Mouse (Mus musculus): ENCODE data around the gene Zbtb48.
"Not testable (repeated sequence)": the region's sequence is repeated elsewhere in the genome, so short reads cannot be mapped to it uniquely, and the experiment has no call there.

Zbtb48 gene

GRCm38 (mm10) chr4:152027524-152027923, at the start of gene Zbtb48:
TSS of gene Zbtb48 (minus strand) at chr4:152027671.
- peak; percentile 98 for DNase-seq (ENCODE audit: low spot score)

- no peak for DNase-seq (ENCODE audit: low spot score)
These were observed 49.7 kb upstream of the Zbtb48 start for GRCm38 (mm10) chr4:152077191-152077590.

GRCm38 (mm10) chr4:152074548-152074947, 47.1 kb upstream of the Zbtb48 start:
- DNase-seq (ENCODE audit: low spot score): no peak

GRCm38 (mm10) chr4:152073715-152074114, 46.2 kb upstream of the Zbtb48 start:
- no peak for DNase-seq (ENCODE audit: low spot score)

- DNase-seq (ENCODE audit: low spot score): no peak
These were observed 45.2 kb upstream of the Zbtb48 start for GRCm38 (mm10) chr4:152072655-152073054.

- DNase-seq (ENCODE audit: low spot score): peak; percentile 29
These were observed 44.7 kb upstream of the Zbtb48 start, which contains the start of gene Plekhg5 for GRCm38 (mm10) chr4:152072121-152072601. TSS of gene Plekhg5 (plus strand) at chr4:152072498.

- no peak for DNase-seq (ENCODE audit: low spot score)
These were observed 43.3 kb upstream of the Zbtb48 start for GRCm38 (mm10) chr4:152070494-152071396.

GRCm38 (mm10) chr4:152069245-152069644, 41.8 kb upstream of the Zbtb48 start:
- DNase-seq (ENCODE audit: low spot score): no peak

- no peak for DNase-seq (ENCODE audit: low spot score)
These were observed 40.8 kb upstream of the Zbtb48 start for GRCm38 (mm10) chr4:152068166-152068724.

- no peak for DNase-seq (ENCODE audit: low spot score)
These were observed 39.8 kb upstream of the Zbtb48 start for GRCm38 (mm10) chr4:152067280-152067679.

GRCm38 (mm10) chr4:152062390-152063110, 35.1 kb upstream of the Zbtb48 start:
- no peak for DNase-seq (ENCODE audit: low spot score)

- no peak for DNase-seq (ENCODE audit: low spot score)
These were observed 17.1 kb upstream of the Zbtb48 start for GRCm38 (mm10) chr4:152044609-152045008.

GRCm38 (mm10) chr4:152043171-152043570, 15.7 kb upstream of the Zbtb48 start:
- no peak for DNase-seq (ENCODE audit: low spot score)

- no peak for DNase-seq (ENCODE audit: low spot score)
These were observed 14.6 kb upstream of the Zbtb48 start for GRCm38 (mm10) chr4:152041924-152042641.

GRCm38 (mm10) chr4:152039831-152040310, 12.4 kb upstream of the Zbtb48 start:
- no peak for DNase-seq (ENCODE audit: low spot score)

- DNase-seq (ENCODE audit: low spot score): peak; percentile 96
These were observed 11.7 kb upstream of the Zbtb48 start, which contains the start of gene Nol9 for GRCm38 (mm10) chr4:152038985-152039830. TSS of gene Nol9 (plus strand) at chr4:152039321.

GRCm38 (mm10) chr4:152038225-152038984, 10.9 kb upstream of the Zbtb48 start, which contains the start of gene Tas1r1:
TSS of gene Tas1r1 (minus strand) at chr4:152038568.
- DNase-seq (ENCODE audit: low spot score): no peak

GRCm38 (mm10) chr4:152036464-152036863, 9.0 kb upstream of the Zbtb48 start:
- DNase-seq (ENCODE audit: low spot score): not testable (repeated sequence)

GRCm38 (mm10) chr4:152032922-152033321, 5.5 kb upstream of the Zbtb48 start:
- no peak for DNase-seq (ENCODE audit: low spot score)

GRCm38 (mm10) chr4:152029997-152030396, 2.5 kb upstream of the Zbtb48 start:
- peak; percentile 46 for DNase-seq (ENCODE audit: low spot score)

Data from retina, embryonic 14.5 days (tissue).